Mouse (Mus musculus) spleen, adult 12 weeks (tissue): ENCODE data around the gene Coq6.
"Not testable (repeated sequence)": the region's sequence is repeated elsewhere in the genome, so short reads cannot be mapped to it uniquely, and the experiment has no call there.

Experiments used
- DNase-seq: peaks from one replicate; pipeline ENCODE4 v3.0.0; 2022; ENCODE audit warnings: low spot score

Coq6 gene

GRCm38 (mm10) chr12:84361555-84362489 is at the start of gene Coq6, which contains the start of gene Fam161b:
Coq6 (plus strand) TSS chr12:84361657.
Fam161b (minus strand) TSS chr12:84361833.
- DNase-seq = peak; percentile 84

GRCm38 (mm10) chr12:84316006-84316405 is 45.5 kb upstream of the Coq6 start:
- no peak for DNase-seq

- DNase-seq = peak; percentile 70
These were observed 44.5 kb upstream of the Coq6 start, which contains the start of gene Zfp410 for GRCm38 (mm10) chr12:84316721-84317621. Zfp410 (plus strand) TSS chr12:84316852.

GRCm38 (mm10) chr12:84327111-84327512 is 34.3 kb upstream of the Coq6 start:
- DNase-seq = no peak

GRCm38 (mm10) chr12:84336963-84337625 is 24.4 kb upstream of the Coq6 start:
- DNase-seq = no peak

- no peak for DNase-seq
These were observed 14.3 kb upstream of the Coq6 start for GRCm38 (mm10) chr12:84347192-84347591.

- not testable (repeated sequence) for DNase-seq
These were observed 2.8 kb upstream of the Coq6 start for GRCm38 (mm10) chr12:84358699-84359098.

GRCm38 (mm10) chr12:84362872-84363271 is 1.4 kb downstream of the Coq6 start:
- DNase-seq = no peak

GRCm38 (mm10) chr12:84364291-84364690 is 2.8 kb downstream of the Coq6 start:
- no peak for DNase-seq

GRCm38 (mm10) chr12:84365137-84365536 is 3.7 kb downstream of the Coq6 start:
- DNase-seq = no peak

GRCm38 (mm10) chr12:84366971-84367370 is 5.5 kb downstream of the Coq6 start:
- no peak for DNase-seq

- no peak for DNase-seq
These were observed 10.2 kb downstream of the Coq6 start for GRCm38 (mm10) chr12:84371647-84372046.

- no peak for DNase-seq
These were observed 12.5 kb downstream of the Coq6 start for GRCm38 (mm10) chr12:84373831-84374481.

GRCm38 (mm10) chr12:84382369-84382768 is 20.9 kb downstream of the Coq6 start:
- DNase-seq = no peak

- no peak for DNase-seq
These were observed 23.2 kb downstream of the Coq6 start for GRCm38 (mm10) chr12:84384644-84385081.

GRCm38 (mm10) chr12:84385408-84385807 is 24.0 kb downstream of the Coq6 start:
- no peak for DNase-seq

GRCm38 (mm10) chr12:84388097-84388496 is 26.6 kb downstream of the Coq6 start:
- no peak for DNase-seq

GRCm38 (mm10) chr12:84388774-84389400 is 27.4 kb downstream of the Coq6 start:
- DNase-seq = no peak

- no peak for DNase-seq
These were observed 28.9 kb downstream of the Coq6 start for GRCm38 (mm10) chr12:84390336-84390735.

GRCm38 (mm10) chr12:84392681-84393080 is 31.2 kb downstream of the Coq6 start:
- DNase-seq = no peak

GRCm38 (mm10) chr12:84393847-84394246 is 32.4 kb downstream of the Coq6 start:
- DNase-seq = no peak
